Mouse (Mus musculus) limb, embryonic 12.5 days (tissue): ENCODE results near the gene Rpl24. TPM values are rescaled to one million over a fixed set of nuclear protein-coding genes. Genes with fewer than 3 reads are reported as not detected.
"Not testable (repeated sequence)": the region's sequence is repeated elsewhere in the genome, so short reads cannot be mapped to it uniquely, and the experiment has no call there.

Experiments used
- ATAC-seq: fragments of 200-750 bp; cut with Nextera tagmentation; 2 replicates; pipeline ENCODE4 v1.8.0; 2017; ENCODE audit warnings: low read depth, moderate TSS enrichment; ENCODE audit not compliant: insufficient number of reproducible peaks, insufficient read depth, low FRiP score, low TSS enrichment
- H3K27ac ChIP-seq: fragments of 300-500 bp; sonication (generic); 2 replicates; pipeline ENCODE4 v1.5.1; 2016; ENCODE audit warnings: mild to moderate bottlenecking, moderate library complexity
- H3K27me3 ChIP-seq: fragments of 300-500 bp; sonication (generic); 2 replicates; pipeline ENCODE4 v1.6.1; 2016; ENCODE audit warnings: mild to moderate bottlenecking, moderate library complexity
- H3K36me3 ChIP-seq: fragments of 300-500 bp; sonication (generic); 2 replicates; pipeline ENCODE4 v1.6.1; 2016; ENCODE audit warnings: mild to moderate bottlenecking, moderate library complexity
- H3K4me1 ChIP-seq: fragments of 300-500 bp; sonication (generic); replicated peaks from 2 replicates; pipeline ENCODE4 v1.6.1; 2016
- H3K4me2 ChIP-seq: fragments of 300-500 bp; sonication (generic); 2 replicates; pipeline ENCODE4 v1.6.1; 2016; ENCODE audit warnings: mild to moderate bottlenecking, moderate library complexity
- H3K4me3 ChIP-seq: fragments of 300-500 bp; sonication (generic); replicated peaks from 2 replicates; pipeline ENCODE4 v1.5.1; 2016; ENCODE audit warnings: mild to moderate bottlenecking
- H3K9ac ChIP-seq: fragments of 300-500 bp; sonication (generic); replicated peaks from 2 replicates; pipeline ENCODE4 v1.6.1; 2016; ENCODE audit warnings: mild to moderate bottlenecking, moderate library complexity
- H3K9me3 ChIP-seq: fragments of 300-500 bp; sonication (generic); 2 replicates; pipeline ENCODE4 v1.6.1; 2016; ENCODE audit warnings: mild to moderate bottlenecking, moderate library complexity
- WGBS: fragments of 180-500 bp; shearing (Covaris S2); methylation state at CpG from one replicate; pipeline ENCODE4 v1.1.7; 2016; 5-methylcytosine and 5-hydroxymethylcytosine counted together
- polyA plus RNA-seq: library from polyadenylated mRNA; unstranded; fragments of >200 nt; fragmentation: Nextera tagmentation; extraction: Ambion mirVana; gene quantifications from 2 replicates; pipeline ENCODE4 v1.2.1, GENCODE M21; 2016

Rpl24 gene
- polyA plus RNA-seq, 1 experiment from 2014 or later: 860 TPM

DNA sequence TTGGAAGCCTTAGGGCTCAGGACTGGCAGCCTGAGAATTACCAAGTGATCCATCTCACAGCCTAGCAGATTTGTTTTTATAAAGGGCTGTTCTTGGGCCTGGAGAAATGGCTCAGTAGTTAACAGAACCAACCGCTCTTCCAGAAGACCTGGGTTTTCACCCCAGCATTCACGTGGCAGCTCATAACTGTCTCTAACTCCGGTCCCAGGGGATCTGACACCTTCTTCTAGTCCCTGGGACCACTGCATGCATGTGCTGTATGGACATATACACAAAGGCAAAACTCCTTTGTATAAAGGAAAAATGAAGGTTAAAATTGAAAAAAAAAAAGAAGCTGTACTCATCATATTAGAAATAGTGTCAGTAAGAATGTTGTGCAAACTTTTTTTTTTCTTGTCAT lies 15.6 kb upstream of the Rpl24 start:
- Histone ChIP-seq H3K36me3 (no peaks in the 10 kb centered on the region), H3K9me3 (no peaks in the 10 kb centered on the region), H3K4me3 (no peak overlapping the region), H3K27me3 (no peaks in the 10 kb centered on the region), H3K4me2 (no peak overlapping the region), H3K27ac (no peak overlapping the region), H3K9ac (no peak overlapping the region), H3K4me1 (no peaks in the 10 kb centered on the region)
- no peak for ATAC-seq
- WGBS: 75% methylated on average over 3 of the region's 3 CpGs

DNA sequence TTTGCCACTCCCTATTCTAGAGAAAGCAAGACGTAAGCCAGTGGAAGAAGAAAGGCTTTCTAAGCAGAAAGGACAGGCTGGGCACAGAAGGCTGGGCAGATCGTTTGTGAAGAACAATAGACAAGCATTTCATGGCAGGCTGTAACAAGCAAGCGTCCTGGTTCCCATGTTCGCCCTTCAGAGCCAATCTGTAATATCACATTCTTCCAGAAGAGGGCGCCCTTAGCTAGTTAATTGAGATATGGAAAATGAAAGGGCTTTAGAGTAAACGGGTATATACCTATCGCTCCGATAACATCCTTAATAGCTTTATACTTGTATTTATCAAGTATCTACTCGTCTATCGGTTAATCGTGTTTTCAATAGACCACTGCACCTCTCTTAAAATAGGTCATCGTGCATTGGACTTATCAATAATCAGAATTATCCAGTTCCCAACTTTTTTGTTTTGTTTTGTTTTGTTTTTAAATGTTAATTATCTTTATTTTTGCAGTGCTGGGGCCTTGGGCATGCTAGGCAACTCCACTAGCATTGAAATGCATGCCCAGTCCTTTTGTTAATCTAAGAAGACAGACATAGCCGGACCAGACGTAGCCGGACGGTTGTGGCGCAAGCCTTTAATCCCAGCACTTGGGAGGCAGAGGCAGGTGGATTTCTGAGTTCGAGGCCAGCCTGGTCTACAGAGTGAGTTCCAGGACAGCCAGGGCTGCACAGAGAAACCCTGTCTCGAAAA lies 15.0 kb upstream of the Rpl24 start:
- WGBS: 47% methylated on average over 19 of the region's 19 CpGs
- H3K4me3 ChIP-seq: no peak overlapping the region
- H3K4me1 ChIP-seq: no peaks in the 10 kb centered on the region
- no peaks in the 10 kb centered on the region for H3K36me3 ChIP-seq
- H3K27me3 ChIP-seq: no peaks in the 10 kb centered on the region
- H3K9ac ChIP-seq: no peak overlapping the region
- no peak overlapping the region for H3K4me2 ChIP-seq
- H3K27ac ChIP-seq: no peak overlapping the region
- no peak for ATAC-seq
- H3K9me3 ChIP-seq: no peaks in the 10 kb centered on the region

DNA sequence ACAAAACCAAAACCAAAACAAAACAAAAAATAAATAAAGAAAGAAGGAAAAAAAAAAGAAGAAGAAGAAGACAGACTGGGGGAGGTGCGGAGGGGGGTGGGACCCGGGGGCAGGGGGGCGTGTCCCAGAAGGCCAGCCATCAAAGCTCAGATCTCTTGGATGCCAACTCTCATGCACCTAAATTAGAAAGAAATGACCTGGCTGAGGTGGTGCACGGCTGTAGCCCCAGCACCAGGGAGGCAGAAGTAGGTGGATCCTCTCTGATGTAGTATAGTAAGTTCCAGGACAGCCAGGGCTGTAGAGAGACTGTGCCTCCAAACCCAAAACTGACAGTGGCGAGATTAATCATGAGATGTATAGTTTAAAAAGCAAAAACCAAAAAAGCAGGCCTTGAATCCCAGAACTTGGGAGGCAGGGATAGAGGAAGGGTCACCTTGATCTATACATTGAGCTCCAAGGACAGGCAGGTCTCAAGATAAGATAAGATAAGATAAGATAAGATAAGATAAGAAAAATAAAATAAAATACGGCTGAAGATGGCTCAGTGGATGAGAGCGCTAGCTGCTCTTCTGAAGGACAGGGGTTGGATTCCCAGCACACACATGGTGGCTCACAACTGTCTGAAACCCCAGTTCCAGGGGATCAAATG lies 14.3 kb upstream of the Rpl24 start:
- H3K27me3 ChIP-seq: no peaks in the 10 kb centered on the region
- H3K4me1 ChIP-seq: no peaks in the 10 kb centered on the region
- H3K27ac ChIP-seq: no peak overlapping the region
- H3K9ac ChIP-seq: no peak overlapping the region
- WGBS: 75% methylated on average over 7 of the region's 7 CpGs
- H3K4me2 ChIP-seq: no peak overlapping the region
- no peak overlapping the region for H3K4me3 ChIP-seq
- ATAC-seq: no peak; the same call in 1 of the 2 replicates
- no peaks in the 10 kb centered on the region for H3K36me3 ChIP-seq
- no peaks in the 10 kb centered on the region for H3K9me3 ChIP-seq

DNA sequence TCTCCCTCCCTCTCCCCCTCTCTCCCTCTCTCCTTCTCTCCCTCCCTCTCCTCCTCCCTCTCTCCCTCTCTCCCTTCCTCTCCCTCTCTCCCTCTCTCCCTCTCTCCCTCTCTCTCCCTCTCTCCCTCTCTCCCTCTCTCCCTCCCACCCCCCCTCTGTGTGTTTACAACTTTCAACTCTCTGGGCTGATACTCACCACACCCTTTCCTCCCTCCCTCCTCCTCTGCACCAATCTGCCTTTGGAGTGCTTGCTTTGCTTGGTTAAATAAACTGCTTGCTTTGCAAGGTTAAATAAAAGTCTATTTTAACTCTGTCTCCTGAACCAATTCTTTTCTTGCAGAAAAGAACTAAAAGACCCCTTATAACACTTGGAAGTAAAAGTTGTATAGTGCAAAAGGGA lies 13.3 kb upstream of the Rpl24 start:
- H3K36me3 ChIP-seq: no peaks in the 10 kb centered on the region
- no peaks in the 10 kb centered on the region for H3K9me3 ChIP-seq
- no peak overlapping the region for H3K9ac ChIP-seq
- ATAC-seq: no peak
- no peaks in the 10 kb centered on the region for H3K4me1 ChIP-seq
- H3K4me3 ChIP-seq: no peak overlapping the region
- H3K27me3 ChIP-seq: no peaks in the 10 kb centered on the region
- no peak overlapping the region for H3K27ac ChIP-seq
- no peak overlapping the region for H3K4me2 ChIP-seq

DNA sequence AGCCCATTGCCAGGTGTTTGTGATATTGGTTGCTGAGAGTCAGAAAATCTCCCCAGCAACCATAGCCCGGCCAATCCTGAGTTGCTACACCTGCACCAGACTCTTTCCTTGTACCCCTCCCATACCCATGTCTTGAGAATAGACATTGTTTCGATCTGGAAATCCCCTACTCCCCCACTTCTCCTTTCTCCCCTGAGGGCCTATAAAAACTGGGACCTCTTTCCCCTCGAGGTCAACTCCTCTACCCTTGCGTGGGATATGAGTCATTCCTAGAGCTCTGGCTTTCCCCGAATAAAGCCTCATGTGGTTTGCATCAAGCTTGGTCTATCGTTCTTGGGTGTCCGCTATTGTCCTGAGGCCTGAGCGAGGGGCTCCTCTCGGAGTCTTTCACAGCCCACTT lies 11.9 kb upstream of the Rpl24 start:
- H3K36me3 ChIP-seq, H3K27ac ChIP-seq, H3K4me3 ChIP-seq, H3K27me3 ChIP-seq, H3K9ac ChIP-seq, H3K4me1 ChIP-seq, H3K4me2 ChIP-seq, H3K9me3 ChIP-seq, ATAC-seq: not testable (repeated sequence)
- WGBS: 86% methylated on average over 9 of the region's 9 CpGs

DNA sequence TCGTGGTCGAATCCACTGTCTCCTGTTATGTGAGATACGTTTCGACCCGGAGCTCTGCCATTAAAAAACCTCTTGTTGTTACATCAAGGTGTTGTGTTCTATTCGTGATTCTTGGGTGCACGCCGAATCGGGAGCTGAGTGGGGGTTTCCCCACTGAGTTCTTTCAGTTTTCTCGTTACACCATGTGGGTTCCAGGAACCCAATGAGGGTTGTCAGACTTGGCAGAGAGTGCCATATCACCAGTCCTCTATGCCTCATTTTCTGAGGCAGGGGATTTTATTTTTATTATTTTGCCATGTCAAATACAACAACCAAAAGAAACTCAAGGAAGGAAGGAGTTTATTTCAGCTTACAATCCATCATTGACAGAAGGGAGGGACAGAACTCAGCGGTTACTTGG lies 3.0 kb upstream of the Rpl24 start:
- H3K9ac ChIP-seq, H3K27me3 ChIP-seq, ATAC-seq, H3K4me1 ChIP-seq, H3K4me2 ChIP-seq, H3K9me3 ChIP-seq, H3K27ac ChIP-seq, H3K4me3 ChIP-seq, H3K36me3 ChIP-seq: not testable (repeated sequence)
- 88% methylated on average over 6 of the region's 11 CpGs for WGBS

DNA sequence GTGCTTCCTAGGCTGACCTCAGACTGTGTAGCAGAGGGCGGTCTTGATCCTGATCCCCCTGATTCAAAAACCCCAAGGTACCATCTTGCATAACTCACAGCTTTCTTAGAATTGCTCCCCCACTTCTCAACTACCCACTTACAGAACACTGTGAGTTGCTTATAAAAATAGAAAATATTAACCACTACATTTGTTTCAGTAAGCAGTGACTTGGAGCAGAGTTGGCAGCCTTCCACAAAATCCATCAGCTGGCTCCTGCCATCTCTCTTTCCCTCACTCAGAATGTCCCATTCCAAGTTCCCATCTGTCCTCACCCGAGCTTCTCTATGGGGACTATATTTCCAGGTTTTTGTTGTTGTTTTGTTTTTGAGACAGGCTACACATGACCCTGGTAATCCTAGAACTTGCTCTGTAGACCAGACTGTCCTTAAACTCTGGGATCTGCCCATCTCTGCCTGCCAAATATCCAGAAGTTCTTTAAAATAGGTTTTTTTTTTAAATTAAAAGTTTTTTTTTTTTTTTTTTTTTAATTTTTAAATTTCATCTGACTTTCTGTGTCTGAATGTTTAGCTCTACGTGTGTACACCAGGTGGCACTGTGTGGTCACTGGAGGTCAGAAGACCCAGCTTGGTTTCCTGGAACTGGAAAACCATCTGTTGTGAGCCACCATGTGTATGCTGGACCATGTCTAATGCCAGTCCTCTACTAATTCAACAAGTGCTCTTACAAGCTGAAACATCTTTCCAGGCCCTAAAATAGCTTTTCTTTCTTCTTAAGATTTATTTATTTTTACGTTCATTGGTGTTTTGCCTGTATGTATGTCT lies 1.7 kb upstream of the Rpl24 start:
- no peak overlapping the region for H3K4me3 ChIP-seq
- H3K27ac ChIP-seq: no peak overlapping the region
- H3K4me2 ChIP-seq: no peak overlapping the region
- H3K4me1 ChIP-seq: peaks cover 4% of the 10 kb centered on the region
- peaks cover 16% of the 10 kb centered on the region for H3K36me3 ChIP-seq
- no peak overlapping the region for H3K9ac ChIP-seq
- 69% methylated on average over 4 of the region's 4 CpGs for WGBS
- H3K9me3 ChIP-seq: no peaks in the 10 kb centered on the region
- H3K27me3 ChIP-seq: no peaks in the 10 kb centered on the region
- ATAC-seq: no peak

DNA sequence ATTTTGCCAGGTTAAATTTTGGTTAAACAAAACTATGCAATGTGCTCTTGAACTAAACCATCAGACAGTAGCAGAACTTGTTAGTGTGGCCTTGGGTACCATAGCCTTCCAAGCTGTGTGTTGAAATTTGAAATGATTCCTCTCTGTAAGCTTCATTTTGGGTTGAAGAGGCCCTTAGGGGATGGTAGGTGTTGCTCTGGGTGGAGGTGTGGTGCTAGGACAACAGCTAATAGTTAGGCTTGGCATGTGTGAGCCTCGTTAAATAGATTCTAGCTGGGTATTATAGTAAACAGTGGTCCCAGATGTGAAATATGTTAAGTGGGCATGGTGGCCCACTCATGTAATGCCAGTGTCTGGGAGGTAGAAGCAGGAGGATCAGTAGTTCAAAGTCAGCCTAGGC lies 1.1 kb downstream of the Rpl24 start:
- no peak for ATAC-seq
- peak overlapping the region; percentile 89 for H3K4me2 ChIP-seq
- H3K27me3 ChIP-seq: no peaks in the 10 kb centered on the region
- peak overlapping the region; percentile 75 for H3K4me3 ChIP-seq
- H3K4me1 ChIP-seq: peaks cover 14% of the 10 kb centered on the region
- H3K36me3 ChIP-seq: peaks cover 44% of the 10 kb centered on the region
- peak overlapping the region; percentile 89 for H3K9ac ChIP-seq
- H3K9me3 ChIP-seq: no peaks in the 10 kb centered on the region
- 12% methylated on average over 1 of the region's 1 CpGs for WGBS
- H3K27ac ChIP-seq: no peak overlapping the region

DNA sequence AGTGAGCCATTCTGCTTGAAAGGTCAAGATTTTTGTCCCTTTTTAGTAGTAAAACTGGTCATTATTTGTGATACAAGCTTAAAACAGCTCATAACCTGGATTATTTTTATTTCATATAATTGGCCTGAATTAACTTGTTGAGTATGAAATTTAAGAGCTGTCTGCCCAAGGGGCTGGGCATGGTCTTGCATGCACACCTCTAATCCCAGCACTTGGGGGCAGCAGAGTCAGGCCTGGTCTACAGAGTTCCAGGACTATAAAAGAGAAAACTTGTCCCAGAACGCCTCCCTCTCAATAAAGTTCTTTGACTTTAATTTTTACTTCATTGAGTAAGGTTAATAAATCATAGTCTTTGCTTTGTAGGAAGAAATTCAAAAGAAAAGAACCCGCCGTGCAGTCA lies 3.1 kb downstream of the Rpl24 start:
- H3K27me3 ChIP-seq: no peaks in the 10 kb centered on the region
- no peak overlapping the region for H3K4me3 ChIP-seq
- H3K9ac ChIP-seq: no peak overlapping the region
- H3K27ac ChIP-seq: no peak overlapping the region
- H3K36me3 ChIP-seq: peaks cover 45% of the 10 kb centered on the region
- no peak overlapping the region for H3K4me2 ChIP-seq
- peaks cover 20% of the 10 kb centered on the region for H3K4me1 ChIP-seq
- no peaks in the 10 kb centered on the region for H3K9me3 ChIP-seq
- ATAC-seq: no peak
- 73% methylated on average over 3 of the region's 3 CpGs for WGBS

DNA sequence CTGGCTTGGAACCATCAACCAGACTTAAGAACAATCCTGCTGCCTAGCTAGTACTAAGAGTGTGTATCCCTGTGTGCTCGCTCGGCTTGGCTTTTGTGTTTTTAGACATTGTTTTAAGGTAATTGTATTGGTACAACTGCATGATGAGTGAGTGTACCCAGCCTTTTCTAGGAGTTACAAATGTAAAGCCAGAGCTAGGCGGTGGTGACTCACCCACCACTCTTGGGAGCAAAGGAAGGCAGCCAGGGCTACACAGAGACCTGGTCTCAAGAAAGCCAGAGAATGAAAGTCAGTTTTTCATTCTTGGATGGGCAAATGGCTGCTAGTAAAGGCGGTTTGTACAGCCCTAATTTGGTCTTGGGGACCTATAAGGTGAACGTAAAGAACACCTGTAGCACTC lies 4.3 kb downstream of the Rpl24 start:
- H3K4me1 ChIP-seq: peaks cover 25% of the 10 kb centered on the region
- ATAC-seq: no peak
- H3K9ac ChIP-seq: no peak overlapping the region
- no peak overlapping the region for H3K4me2 ChIP-seq
- 93% methylated on average over 5 of the region's 5 CpGs for WGBS
- no peak overlapping the region for H3K27ac ChIP-seq
- no peak overlapping the region for H3K4me3 ChIP-seq
- peaks cover 45% of the 10 kb centered on the region for H3K36me3 ChIP-seq
- H3K27me3 ChIP-seq: no peaks in the 10 kb centered on the region
- no peaks in the 10 kb centered on the region for H3K9me3 ChIP-seq

DNA sequence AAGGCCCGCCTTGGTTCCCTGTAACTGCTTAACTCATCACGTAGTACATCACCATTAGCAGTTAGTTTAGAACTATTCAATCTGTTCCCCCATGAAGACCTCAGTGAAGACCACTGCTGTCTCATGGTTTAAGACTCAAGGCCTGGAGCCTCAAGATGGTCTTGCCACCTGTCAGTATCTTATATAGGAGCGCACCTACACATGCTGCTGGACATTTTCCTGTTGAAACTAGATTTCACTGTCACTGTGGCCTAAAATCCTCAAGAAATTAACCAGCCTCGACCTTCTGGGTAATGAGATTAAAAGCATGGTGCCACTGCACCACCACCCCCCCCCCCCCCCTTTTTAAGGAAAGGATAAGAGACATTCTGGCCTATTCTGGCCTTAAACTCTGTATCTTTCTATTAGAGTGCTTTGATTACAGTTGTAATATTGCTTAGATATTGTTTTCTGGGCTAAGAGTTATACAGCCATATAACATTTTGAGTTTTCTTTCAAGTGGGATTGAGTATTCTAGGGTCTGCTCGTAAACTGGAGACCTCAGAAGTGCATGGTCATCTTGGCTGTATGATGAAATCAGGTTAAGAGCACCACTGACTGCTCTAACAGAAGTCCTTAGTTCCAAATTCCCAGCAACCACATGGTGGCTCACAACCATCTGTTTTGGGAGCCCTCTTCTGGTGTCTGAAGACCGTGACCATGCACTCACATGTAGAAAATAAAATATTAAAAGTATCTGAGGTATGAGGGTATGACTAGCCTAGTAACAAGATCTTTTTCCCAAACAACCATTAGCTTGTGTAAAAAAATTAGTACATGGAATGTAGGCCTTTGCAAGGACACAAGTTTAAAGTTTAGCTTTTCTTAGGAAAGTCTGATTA lies 5.9 kb downstream of the Rpl24 start:
- peaks cover 27% of the 10 kb centered on the region for H3K4me1 ChIP-seq
- WGBS: 84% methylated on average over 6 of the region's 6 CpGs
- no peaks in the 10 kb centered on the region for H3K9me3 ChIP-seq
- H3K4me2 ChIP-seq: no peak overlapping the region
- no peak overlapping the region for H3K9ac ChIP-seq
- no peaks in the 10 kb centered on the region for H3K27me3 ChIP-seq
- no peak overlapping the region for H3K4me3 ChIP-seq
- peaks cover 44% of the 10 kb centered on the region for H3K36me3 ChIP-seq
- ATAC-seq: no peak
- no peak overlapping the region for H3K27ac ChIP-seq
